Mouse (Mus musculus) ovary, postnatal 14 days (tissue): ENCODE data around the gene Asf1b.

Experiments used
- DNase-seq: peaks from one replicate; pipeline ENCODE4 v3.0.0; 2022; ENCODE audit warnings: low spot score

Asf1b gene

DNA sequence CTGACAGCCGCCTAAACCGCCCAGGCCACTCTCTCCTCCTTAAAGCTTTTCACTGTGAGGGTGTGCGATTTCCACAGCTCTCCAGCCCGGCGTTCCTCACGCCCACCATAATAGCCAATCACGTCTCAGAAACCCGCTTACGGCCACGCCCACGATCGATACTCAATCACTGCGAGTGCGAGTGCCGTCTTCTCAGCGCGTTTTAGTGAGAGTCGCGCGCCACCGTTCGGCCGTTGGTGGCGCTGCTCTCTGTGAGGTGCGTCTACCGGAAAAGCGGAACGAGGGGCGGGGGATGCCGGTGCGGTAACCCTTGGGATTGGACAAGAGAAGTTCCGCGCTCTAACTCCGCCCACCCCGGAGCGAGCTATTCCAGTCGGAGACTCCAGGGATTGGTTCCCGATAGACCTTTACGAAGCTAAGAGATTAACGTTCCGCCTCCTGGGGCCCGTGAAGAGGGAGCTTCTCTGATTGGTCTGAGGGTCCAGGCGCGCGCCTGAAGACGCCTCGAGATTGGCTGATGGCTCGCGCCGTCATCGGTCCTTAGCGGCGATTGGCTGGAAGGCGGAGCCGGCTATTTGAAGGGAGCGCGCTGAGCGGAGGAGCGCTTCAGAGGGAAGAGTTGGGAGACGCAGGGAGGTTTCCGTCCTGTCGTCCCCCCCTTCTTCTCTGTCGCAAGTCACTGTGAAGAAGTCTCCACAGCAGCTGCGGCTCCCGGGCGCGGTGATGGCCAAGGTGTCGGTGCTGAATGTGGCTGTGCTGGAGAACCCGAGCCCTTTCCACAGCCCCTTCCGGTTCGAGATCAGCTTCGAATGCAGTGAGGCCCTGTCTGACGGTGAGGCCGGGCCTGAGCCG is at the start of gene Asf1b, which contains the start of gene Gm10644:
Gene Asf1b, plus strand, starts transcription at position 402 of the 852 bp plus-strand sequence.
Gene Gm10644, minus strand, starts transcription at position 100 of the 852 bp plus-strand sequence.
- peak; percentile 93 for DNase-seq

- no peak for DNase-seq
These were observed 46.7 kb upstream of the Asf1b start for GRCm38 (mm10) chr8:83908583-83908982.

DNA sequence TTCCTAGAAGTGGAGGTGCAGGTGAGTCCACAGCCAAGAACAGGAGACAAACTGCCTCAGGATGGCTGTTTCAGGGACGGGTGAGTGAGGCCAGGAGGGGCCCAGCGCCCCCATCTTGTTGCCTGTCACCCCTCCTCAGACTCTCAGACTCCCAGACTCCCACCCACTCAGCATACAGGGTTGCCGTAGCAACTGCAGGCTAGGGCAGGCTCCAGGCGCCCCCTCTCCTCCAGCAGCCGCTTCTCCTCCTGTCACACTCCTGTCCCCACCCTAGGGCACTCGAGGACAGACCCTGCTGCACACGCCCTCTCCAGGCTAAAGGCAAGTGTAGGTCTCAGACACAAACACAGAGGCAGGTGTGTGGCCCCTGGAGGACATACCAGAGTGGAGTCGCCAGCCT is 46.0 kb upstream of the Asf1b start:
- DNase-seq: no peak

GRCm38 (mm10) chr8:83911809-83912731 is 43.2 kb upstream of the Asf1b start:
- no peak for DNase-seq

GRCm38 (mm10) chr8:83914232-83914631 is 41.1 kb upstream of the Asf1b start:
- DNase-seq: no peak

DNA sequence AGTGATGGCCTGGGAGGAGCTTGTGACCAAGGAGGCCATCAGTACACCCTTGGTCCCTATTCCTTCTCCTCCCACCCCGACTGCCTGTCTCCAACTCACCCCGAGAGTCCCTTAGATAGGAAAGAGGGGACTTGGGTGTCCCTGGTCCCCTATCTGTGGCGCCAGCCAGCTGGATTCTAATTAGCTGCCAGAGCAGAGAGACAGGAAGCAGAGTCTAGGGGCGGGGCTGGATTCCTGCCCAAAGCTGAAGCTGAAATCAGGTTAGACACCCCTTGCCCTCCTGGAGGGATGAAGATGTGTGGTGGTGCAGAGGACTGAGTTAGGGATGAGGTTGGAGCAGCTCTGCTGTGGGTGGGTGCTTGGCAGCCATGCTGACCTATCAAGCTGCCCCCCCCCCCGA is 40.4 kb upstream of the Asf1b start:
- no peak for DNase-seq

DNA sequence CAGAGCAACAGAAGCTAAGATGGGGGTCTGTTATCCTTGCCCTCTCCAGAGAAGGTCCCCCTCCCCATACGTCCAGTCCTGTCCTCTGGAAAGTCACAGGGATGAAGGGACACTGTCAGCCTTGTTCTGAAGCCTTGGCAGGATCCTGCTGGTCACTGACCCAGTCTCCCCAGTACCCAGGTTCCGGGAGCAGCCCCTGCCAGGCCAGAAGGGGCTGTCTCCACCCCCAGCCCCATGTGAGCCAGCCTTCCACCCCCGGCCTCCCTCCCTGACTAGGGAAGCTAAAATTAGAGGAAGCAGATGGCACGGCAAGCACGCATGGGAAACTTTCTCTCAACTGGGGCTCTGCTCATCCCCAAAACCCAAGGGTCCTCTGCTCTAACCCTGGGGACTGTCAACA is 39.3 kb upstream of the Asf1b start:
- no peak for DNase-seq

- DNase-seq: no peak
These were observed 37.7 kb upstream of the Asf1b start for GRCm38 (mm10) chr8:83917566-83917965.

DNA sequence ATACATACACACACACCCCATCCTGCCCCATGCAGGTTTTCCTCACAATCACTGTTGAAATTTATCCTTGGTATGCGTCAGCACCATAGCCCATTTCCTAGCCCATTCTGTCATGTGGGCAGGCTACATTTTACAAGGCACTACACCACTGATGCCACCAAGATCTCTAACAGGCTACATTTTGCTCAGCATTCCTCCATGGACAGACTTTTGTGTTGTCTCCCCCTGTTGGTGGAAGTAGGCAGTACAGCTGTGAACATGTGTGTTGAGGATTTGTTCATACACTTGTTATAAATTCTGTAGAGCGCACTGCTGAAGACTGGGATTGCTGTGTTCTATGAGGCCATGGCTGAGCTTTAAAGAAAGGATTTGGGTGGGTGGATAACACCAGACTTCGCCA is 33.7 kb upstream of the Asf1b start:
- peak; percentile 82 for DNase-seq

DNA sequence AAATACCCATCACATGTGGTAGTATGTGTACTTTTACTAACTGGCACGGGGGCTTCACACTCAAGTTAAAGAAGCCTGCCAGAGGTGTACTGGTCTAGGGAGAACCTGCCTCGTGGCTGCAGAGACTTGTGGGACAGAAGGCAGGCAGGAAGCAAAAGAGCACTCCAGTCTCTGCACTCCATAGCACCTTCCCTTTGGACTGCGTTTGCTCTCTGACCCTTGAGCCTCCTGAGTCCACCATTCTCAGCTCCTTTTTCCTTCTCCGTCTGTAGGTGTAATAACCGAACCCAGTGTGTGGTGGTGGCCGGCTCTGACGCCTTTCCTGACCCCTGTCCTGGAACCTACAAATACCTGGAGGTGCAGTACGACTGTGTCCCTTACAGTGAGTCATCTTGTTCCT is 32.6 kb upstream of the Asf1b start:
- no peak for DNase-seq

DNA sequence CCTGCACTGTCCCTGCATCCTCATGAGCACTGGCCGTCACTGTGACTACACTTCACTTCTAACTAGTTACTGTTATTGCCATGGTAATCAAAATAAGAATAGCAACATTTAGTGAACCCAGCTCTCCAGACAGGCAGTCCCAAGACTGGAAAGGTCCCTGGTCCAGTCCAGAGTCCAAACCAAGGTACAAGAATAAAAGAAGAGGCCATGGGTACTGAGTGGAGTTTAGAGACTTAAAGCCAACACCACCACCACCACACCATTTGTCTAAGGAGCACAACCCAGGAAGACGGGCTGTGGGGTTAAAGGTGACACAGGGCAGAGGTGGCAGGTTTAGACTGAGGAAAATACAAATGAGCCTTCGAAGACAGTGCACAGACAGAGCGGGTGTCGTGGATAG is 30.7 kb upstream of the Asf1b start:
- no peak for DNase-seq

DNA sequence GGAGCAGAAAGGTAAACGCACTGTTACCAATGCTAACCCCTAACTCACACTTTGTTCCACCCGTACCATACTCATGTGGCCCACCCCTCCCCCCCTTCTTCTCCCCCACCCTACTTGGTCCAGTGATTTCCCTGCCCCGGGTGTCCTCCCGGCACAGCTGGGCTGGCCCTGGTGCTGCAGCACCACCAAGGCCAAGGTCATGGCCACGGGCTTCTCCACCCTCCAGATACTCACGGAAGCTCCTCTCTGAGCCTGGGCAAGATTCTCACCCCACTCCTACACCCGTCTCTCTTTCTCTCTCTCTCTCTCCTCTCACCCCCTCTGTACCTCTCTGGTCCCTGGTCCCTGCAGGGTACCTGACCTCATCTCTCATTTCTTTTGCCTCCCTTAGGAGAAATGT is 29.0 kb upstream of the Asf1b start:
- no peak for DNase-seq

- no peak for DNase-seq
These were observed 21.1 kb upstream of the Asf1b start for GRCm38 (mm10) chr8:83934222-83934621.

DNA sequence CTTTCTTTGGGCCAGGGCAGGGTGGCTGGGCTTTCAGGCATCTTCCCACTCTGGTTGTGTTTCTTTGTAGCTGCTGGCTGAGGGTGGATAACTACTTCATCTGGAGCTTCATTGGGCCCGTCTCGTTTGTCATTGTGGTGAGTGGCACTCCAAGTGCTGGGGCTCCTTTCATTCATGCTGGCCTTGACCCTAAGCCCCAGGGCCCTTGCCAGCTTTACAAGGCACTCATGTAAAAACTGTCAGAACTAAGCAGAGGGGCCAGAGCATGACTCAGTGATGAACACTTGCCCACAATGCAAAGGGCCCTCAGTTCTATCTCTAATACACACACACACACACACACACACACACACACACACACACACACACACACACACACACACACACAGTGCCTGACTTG is 20.3 kb upstream of the Asf1b start:
- DNase-seq: no peak

- DNase-seq: no peak
These were observed 19.9 kb upstream of the Asf1b start for GRCm38 (mm10) chr8:83935435-83935834.

DNA sequence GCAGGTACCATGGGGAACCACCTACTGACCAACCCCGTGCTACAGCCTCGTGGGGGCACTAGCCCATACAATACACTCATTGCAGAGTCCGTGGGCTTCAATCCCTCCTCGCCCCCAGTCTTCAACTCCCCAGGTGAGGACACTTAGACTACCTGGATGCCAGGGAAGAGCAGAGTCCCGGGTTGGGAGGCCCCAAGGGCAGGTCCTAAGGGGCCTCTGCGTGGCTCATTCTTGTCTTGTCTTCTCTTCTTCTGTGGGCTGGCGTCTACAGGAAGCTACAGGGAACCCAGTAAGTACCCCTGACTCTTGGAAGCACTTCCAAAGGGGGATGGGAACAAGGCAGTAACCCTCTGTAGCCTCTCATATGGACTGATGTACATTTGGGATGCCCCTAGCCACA is 17.7 kb upstream of the Asf1b start:
- no peak for DNase-seq

- DNase-seq: no peak
These were observed 17.0 kb upstream of the Asf1b start for GRCm38 (mm10) chr8:83938330-83938729.

DNA sequence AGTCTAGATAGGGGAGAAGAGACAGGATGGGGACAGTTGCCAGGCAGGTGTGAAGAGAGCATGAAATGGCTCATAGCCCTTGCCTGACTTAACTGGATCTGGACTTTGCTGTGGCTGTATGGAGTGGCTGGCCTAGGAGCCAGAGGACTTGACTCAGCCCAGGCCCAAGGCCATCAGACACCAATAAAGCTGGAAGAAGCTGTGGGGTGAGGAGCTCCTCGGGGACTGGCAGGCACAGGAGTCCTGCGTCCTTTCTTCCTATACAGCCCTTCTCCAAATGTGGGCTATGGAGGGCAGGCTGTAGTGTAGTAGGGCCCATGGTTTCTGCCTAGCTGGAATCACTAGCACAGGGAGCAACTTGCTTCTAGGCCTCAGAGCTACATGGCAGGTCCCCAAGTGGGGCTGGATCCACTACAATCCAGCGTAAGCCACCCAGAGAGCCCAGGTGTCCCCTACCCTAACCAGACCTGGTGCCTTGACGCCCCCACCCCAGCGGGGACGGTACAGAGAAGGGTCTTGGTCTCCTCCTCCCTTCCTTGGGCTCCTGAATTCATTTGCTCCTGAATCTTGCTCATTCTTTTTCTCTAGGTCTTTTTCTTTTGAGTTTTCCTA is 14.1 kb upstream of the Asf1b start:
- DNase-seq: no peak

GRCm38 (mm10) chr8:83942446-83942845 is 12.9 kb upstream of the Asf1b start:
- DNase-seq: no peak

- no peak for DNase-seq
These were observed 9.8 kb upstream of the Asf1b start for GRCm38 (mm10) chr8:83945540-83945939.

- no peak for DNase-seq
These were observed 580 bp upstream of the Asf1b start for GRCm38 (mm10) chr8:83954749-83955105.

DNA sequence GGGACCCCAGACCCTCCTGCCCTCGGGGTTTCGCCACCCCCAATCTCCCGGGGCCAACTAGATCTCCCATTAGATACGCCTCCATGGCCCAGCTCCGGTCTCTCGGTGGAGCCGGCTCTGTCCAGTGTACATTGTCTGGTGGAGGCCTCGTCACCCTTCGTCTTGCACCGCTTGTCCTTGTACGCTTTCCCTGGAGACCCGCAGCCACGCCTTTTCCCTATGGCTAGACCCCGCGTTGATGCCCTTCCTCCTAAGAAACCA is 581 bp downstream of the Asf1b start:
- no peak for DNase-seq

- no peak for DNase-seq
These were observed 1.5 kb downstream of the Asf1b start for GRCm38 (mm10) chr8:83956789-83957188.
